Mouse (Mus musculus) lung, embryonic 16.5 days (tissue): ENCODE data around the gene Klc4. TPM values are rescaled to one million over a fixed set of nuclear protein-coding genes. Genes with fewer than 3 reads are reported as not detected.
A peak's percentile ranks its signal among the peaks of the same experiment; 100 is the strongest.

Experiments
- ATAC-seq: fragments of 200-750 bp; cut with Nextera tagmentation; 2 replicates; pipeline ENCODE4 v1.8.0; 2017; ENCODE audit warnings: low read depth, mild to moderate bottlenecking, moderate library complexity
- H3K27ac ChIP-seq: fragments of 300-500 bp; sonication (generic); 2 replicates; pipeline ENCODE4 v1.5.1; 2014; ENCODE audit warnings: mild to moderate bottlenecking, control low read depth, low read length
- H3K27me3 ChIP-seq: fragments of 300-500 bp; sonication (generic); 2 replicates; pipeline ENCODE4 v1.6.1; 2014; ENCODE audit warnings: low read depth, low read length, mixed read lengths; ENCODE audit not compliant: control insufficient read depth, insufficient read depth
- H3K36me3 ChIP-seq: fragments of 300-500 bp; sonication (generic); 2 replicates; pipeline ENCODE4 v1.6.1; 2014; ENCODE audit warnings: low read length; ENCODE audit not compliant: control insufficient read depth, insufficient read depth
- H3K4me1 ChIP-seq: fragments of 300-500 bp; sonication (generic); replicated peaks from 2 replicates; pipeline ENCODE4 v1.6.1; 2014; ENCODE audit warnings: low read length, mixed read lengths; ENCODE audit not compliant: control insufficient read depth, insufficient read depth
- H3K4me2 ChIP-seq: fragments of 300-500 bp; sonication (generic); 2 replicates; pipeline ENCODE4 v1.6.1; 2014; ENCODE audit warnings: low read depth, low read length, control low read depth
- H3K4me3 ChIP-seq: fragments of 300-500 bp; sonication (generic); 2 replicates; pipeline ENCODE4 v1.5.1; 2014; ENCODE audit warnings: mild to moderate bottlenecking, low read length, control low read depth
- H3K9ac ChIP-seq: fragments of 300-500 bp; sonication (generic); 2 replicates; pipeline ENCODE4 v1.6.1; 2014; ENCODE audit warnings: low read length, control low read depth
- H3K9me3 ChIP-seq: fragments of 300-500 bp; sonication (generic); 2 replicates; pipeline ENCODE4 v1.6.1; 2016; ENCODE audit warnings: low read length; ENCODE audit not compliant: control insufficient read depth
- WGBS: fragments of 180-500 bp; shearing (Covaris S2); extraction: QIAGEN DNeasy Blood & Tissue Kit; methylation state at CpG from one replicate; pipeline ENCODE4 v1.1.7; 2014; 5-methylcytosine and 5-hydroxymethylcytosine counted together
- polyA plus RNA-seq: library from polyadenylated mRNA; unstranded; fragments of >200 nt; fragmentation: Nextera tagmentation; extraction: Ambion mirVana; gene quantifications from 2 replicates; pipeline ENCODE4 v1.2.1, GENCODE M21; 2015

The Klc4 gene
- polyA plus RNA-seq, 1 experiment from 2014 or later, result 27.6 TPM

- Histone ChIP-seq H3K36me3 (peaks cover 24% of the 10 kb centered on the region), H3K27ac (0 out of 2 replicates have a peak overlapping the region, but pooled peaks have one; percentile 15), H3K4me2 (no peak overlapping the region), H3K9me3 (no peaks in the 10 kb centered on the region), H3K9ac (no peak overlapping the region), H3K4me3 (no peak overlapping the region), H3K4me1 (peaks cover 7% of the 10 kb centered on the region), H3K27me3 (no peaks in the 10 kb centered on the region)
- 86% methylated on average over 16 of the region's 16 CpGs for WGBS
- no peak for ATAC-seq
Measured at GRCm38 (mm10) chr17:46589635-46590314, 56.0 kb downstream of the Klc4 start.

GRCm38 (mm10) chr17:46588913-46589312, 56.9 kb downstream of the Klc4 start:
- peaks cover 28% of the 10 kb centered on the region for H3K36me3 ChIP-seq
- peaks cover 7% of the 10 kb centered on the region for H3K4me1 ChIP-seq
- H3K27me3 ChIP-seq, result no peaks in the 10 kb centered on the region
- H3K9me3 ChIP-seq, result no peaks in the 10 kb centered on the region
- no peak for ATAC-seq
- H3K9ac ChIP-seq, result no peak overlapping the region
- no peak overlapping the region for H3K4me3 ChIP-seq
- H3K27ac ChIP-seq, result no peak overlapping the region
- WGBS, result 92% methylated on average over 6 of the region's 6 CpGs
- no peak overlapping the region for H3K4me2 ChIP-seq

- H3K27ac ChIP-seq, result no peak overlapping the region
- no peak overlapping the region for H3K4me3 ChIP-seq
- no peak overlapping the region for H3K4me2 ChIP-seq
- no peak overlapping the region for H3K9ac ChIP-seq
- no peaks in the 10 kb centered on the region for H3K9me3 ChIP-seq
- peaks cover 7% of the 10 kb centered on the region for H3K4me1 ChIP-seq
- no peak for ATAC-seq
- H3K27me3 ChIP-seq, result no peaks in the 10 kb centered on the region
- H3K36me3 ChIP-seq, result peaks cover 28% of the 10 kb centered on the region
- WGBS, result 79% methylated on average over 9 of the region's 9 CpGs
Measured at GRCm38 (mm10) chr17:46588173-46588572, 57.6 kb downstream of the Klc4 start.

- no peak for ATAC-seq
- WGBS, result 89% methylated on average over 8 of the region's 8 CpGs
- H3K9me3 ChIP-seq, result no peaks in the 10 kb centered on the region
- no peak overlapping the region for H3K9ac ChIP-seq
- H3K27me3 ChIP-seq, result no peaks in the 10 kb centered on the region
- peaks cover 39% of the 10 kb centered on the region for H3K36me3 ChIP-seq
- no peak overlapping the region for H3K27ac ChIP-seq
- no peaks in the 10 kb centered on the region for H3K4me1 ChIP-seq
- no peak overlapping the region for H3K4me3 ChIP-seq
- H3K4me2 ChIP-seq, result no peak overlapping the region
Measured at GRCm38 (mm10) chr17:46586327-46586726, 59.5 kb downstream of the Klc4 start.

Other genes starting within 250 kb of the Klc4 start
- 3.3 and 8.2 TPM in 2 replicates for gene Crip3, start 217.1 kb downstream of the Klc4 start, polyA plus RNA-seq
- gene Slc22a7, start 207.6 kb downstream of the Klc4 start, polyA plus RNA-seq, result 0.28 TPM in 1 of 2 replicates, not detected in the other
- gene Ttbk1, start 158.3 kb downstream of the Klc4 start, polyA plus RNA-seq, result 0.03 and 0.05 TPM in 2 replicates
- gene Dnph1, start 149.3 kb downstream of the Klc4 start, polyA plus RNA-seq, result 33.4 and 37.2 TPM in 2 replicates
- 4.0 and 4.1 TPM in 2 replicates for gene Cul9, start 99.6 kb downstream of the Klc4 start, polyA plus RNA-seq
- 6.1 and 6.5 TPM in 2 replicates for gene Srf, start 89.8 kb downstream of the Klc4 start, polyA plus RNA-seq
- gene Ptk7, start 16.5 kb downstream of the Klc4 start, polyA plus RNA-seq, result 141 and 143 TPM in 2 replicates
- gene Mrpl2, start 207 bp upstream of the Klc4 start, polyA plus RNA-seq, result 93.0 and 97.4 TPM in 2 replicates
- 49.1 and 50.8 TPM in 2 replicates for gene Cul7, start 4.3 kb upstream of the Klc4 start, polyA plus RNA-seq
- gene Rrp36, start 28.3 kb upstream of the Klc4 start, polyA plus RNA-seq, result 51.4 and 51.6 TPM in 2 replicates
- gene Mea1, start 32.8 kb upstream of the Klc4 start, polyA plus RNA-seq, result 129 and 137 TPM in 2 replicates
- 115 TPM in 2 replicates for gene Klhdc3, start 34.9 kb upstream of the Klc4 start, polyA plus RNA-seq
- 90.7 and 94.7 TPM in 2 replicates for gene Ppp2r5d, start 59.1 kb upstream of the Klc4 start, polyA plus RNA-seq
- gene Pex6, start 65.4 kb upstream of the Klc4 start, polyA plus RNA-seq, result 22.1 and 24.2 TPM in 2 replicates
- 2.5 and 5.2 TPM in 2 replicates for gene Gnmt, start 83.1 kb upstream of the Klc4 start, polyA plus RNA-seq
- gene Cnpy3, start 106.2 kb upstream of the Klc4 start, polyA plus RNA-seq, result 79.0 and 80.1 TPM in 2 replicates
- gene Ptcra, start 117.7 kb upstream of the Klc4 start, polyA plus RNA-seq, result 2.8 and 7.1 TPM in 2 replicates
- 59.5 and 60.2 TPM in 2 replicates for gene 2310039H08Rik, start 126.6 kb upstream of the Klc4 start, polyA plus RNA-seq
- gene Rpl7l1, start 136.7 kb upstream of the Klc4 start, polyA plus RNA-seq, result 141 and 154 TPM in 2 replicates
- gene Bicral, start 212.5 kb upstream of the Klc4 start, polyA plus RNA-seq, result 3.3 and 4.4 TPM in 2 replicates
- 38.6 and 40.8 TPM in 2 replicates for gene Tbcc, start 244.7 kb upstream of the Klc4 start, polyA plus RNA-seq